Mouse (Mus musculus): ENCODE measurements around the gene Rps27rt.
"Not testable (repeated sequence)": the region's sequence is repeated elsewhere in the genome, so short reads cannot be mapped to it uniquely, and the experiment has no call there.

The Rps27rt gene

DNA sequence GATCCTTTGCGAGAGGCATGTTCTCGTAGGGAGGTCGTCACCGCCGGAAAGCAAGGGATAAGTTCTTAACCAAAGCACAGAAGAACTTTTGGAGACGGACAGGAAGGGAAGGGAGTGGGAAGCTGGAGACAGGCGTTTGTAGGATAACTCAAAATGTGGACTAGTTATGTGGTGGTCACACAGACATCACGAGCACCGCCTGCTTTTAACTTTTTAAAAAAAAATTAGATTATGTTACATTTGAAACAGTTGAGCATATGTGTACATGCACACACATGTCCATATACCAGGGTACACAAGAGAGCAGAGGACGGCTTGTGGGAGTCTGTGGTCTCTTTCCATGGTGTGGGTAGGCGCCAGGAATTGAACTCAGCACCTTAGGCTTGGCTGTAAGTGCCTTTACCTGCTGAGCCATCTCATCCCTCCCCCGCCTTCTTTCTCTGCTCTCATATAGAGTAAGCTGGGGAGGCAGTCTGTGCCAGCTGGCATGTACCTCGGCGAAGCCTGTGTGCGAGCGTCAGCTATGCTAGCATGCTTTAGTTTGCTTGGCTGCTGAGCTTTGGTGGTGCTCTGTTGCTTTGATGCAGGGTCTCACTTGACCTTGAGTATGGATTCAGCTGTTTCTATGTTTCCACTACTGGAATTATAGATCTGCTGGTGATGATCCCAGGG is at the start of gene Rps27rt:
Rps27rt (minus strand) TSS at position 51 of the 672 bp plus-strand sequence.
- no peak for DNase-seq (ENCODE audit: low read depth)

DNA sequence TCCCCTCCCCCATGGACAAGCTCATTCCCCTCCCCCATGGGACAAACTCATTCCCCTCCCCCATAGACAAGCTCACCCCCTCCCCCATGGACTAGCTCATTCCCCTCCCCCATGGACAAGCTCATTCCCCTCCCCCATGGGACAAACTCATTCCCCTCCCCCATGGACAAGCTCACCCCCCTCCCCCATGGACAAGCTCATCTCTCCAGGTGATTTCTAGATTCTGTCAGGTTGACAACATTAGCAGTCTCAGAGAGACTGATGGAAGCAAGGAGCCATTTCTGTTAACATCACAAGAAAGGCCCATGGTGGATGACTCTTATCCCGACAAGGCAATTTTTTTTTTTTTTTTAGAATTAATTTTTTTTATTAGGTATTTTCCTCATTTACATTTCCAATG is 48.5 kb upstream of the Rps27rt start:
- DNase-seq (ENCODE audit: low read depth), result not testable (repeated sequence)

DNA sequence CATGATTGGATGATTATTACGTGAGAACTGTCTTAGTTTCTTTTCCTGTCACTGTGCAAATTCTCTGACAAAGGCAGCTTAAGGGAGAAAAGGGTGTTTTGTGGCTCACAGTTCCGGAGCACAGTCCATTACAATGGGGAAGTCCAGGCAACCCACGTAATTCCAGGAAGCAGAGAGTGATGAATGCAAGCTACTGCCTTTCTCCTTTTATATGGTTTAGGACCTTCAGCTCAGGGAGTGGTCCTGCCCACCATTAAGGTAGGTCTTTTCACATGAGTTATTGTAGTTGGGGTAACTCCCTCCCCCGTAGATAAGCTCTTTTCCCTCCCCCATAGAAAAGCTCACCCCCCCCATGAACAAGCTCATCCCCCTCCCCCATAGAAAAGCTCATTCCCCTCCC is 48.0 kb upstream of the Rps27rt start:
- DNase-seq (ENCODE audit: low read depth), result no peak

GRCm38 (mm10) chr9:115029307-115029706 is 46.8 kb upstream of the Rps27rt start:
- DNase-seq (ENCODE audit: low read depth), result no peak

DNA sequence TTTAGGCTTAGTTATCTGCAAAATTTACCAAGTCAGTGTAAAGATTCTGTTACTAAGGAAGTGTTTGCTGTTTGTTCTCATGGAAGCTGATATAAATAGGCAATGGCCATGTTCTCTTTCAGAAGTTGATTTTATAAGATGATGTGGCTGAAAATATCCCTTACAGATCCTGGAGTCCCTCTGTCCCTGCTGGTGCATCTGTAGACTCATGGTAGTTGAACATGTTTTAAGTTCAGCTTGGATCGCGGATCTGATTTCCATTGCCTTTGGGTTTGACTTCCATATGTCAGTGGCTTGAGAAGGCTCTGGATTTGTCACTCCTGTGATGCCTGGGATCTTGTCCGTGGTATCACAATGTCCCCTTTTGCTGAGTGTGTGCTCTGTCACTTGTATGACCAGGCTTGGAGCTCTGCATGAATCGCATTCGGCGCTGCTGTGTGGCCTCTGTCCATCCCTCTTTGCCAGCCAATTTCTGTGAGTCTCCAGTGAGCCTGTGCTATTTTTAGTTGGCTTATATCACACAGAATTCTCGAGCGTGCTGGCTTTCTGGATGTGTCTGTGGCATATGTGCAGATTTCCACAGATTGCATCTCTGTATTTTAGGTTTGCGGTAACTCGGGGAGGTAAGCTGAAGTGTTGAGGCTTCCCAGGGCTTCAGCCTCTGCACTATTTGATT is 41.3 kb upstream of the Rps27rt start:
- DNase-seq (ENCODE audit: low read depth), result no peak

DNA sequence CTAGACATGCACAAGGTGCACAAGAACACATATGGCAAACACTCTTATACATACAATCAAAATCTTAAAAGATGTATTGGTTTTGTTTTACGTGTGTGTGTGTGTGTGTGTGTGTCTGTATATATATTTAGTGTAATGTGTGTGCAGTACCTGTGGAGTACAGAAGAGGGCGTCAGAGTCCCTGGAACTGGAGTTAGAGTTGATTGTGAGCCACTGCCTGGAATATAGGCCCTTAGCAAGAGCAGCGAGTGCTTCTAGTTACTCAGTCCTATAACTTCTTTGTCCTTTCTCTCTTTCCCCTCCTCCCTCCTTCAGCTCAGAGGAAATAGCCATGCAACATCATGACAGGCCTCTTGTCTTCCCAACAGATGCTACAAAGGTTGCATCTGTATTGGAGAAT is 40.6 kb upstream of the Rps27rt start:
- no peak for DNase-seq (ENCODE audit: low read depth)

DNA sequence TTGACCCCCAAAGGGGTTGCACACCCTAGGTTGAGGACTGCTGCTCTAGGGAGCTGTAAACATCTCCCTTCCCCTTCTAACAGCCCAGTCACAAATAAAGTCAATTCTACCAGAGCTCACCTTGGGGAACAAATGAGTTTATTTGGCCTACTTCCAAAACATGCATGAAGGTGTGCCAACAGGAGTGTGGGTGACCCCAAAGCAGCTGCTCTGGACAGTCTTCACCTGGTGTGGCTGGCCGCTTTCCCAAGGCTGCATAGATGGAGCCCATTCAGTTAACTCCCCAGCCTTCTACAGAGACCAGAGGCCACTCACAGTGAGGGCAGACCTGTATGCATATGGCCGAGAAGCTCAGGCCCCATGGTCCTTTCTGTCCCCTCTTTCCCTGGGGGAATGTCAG is 38.9 kb upstream of the Rps27rt start:
- no peak for DNase-seq (ENCODE audit: low read depth)

DNA sequence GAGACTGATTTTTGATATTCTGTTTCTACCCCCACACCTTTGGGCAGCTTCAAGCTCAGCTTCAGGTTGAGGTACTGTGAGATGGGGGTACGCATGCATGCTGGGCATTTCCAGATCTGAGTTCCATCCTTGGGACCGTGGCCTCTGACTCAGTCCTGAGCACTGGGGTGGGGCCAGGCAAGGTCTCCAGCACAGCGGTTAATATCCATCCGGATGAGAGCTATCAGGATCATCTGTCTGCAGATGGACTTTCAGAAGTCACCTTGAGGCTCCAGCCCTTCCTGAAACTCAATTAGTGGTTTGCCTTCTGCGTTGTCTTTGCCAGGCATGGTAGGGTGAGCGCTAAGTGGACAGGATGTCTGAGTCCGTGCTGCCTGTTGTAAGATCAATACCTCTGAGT is 37.6 kb upstream of the Rps27rt start:
- no peak for DNase-seq (ENCODE audit: low read depth)

GRCm38 (mm10) chr9:115012367-115012766 is 29.8 kb upstream of the Rps27rt start:
- DNase-seq (ENCODE audit: low read depth), result no peak

- DNase-seq (ENCODE audit: low read depth), result no peak
Measured at GRCm38 (mm10) chr9:115008194-115008593, 25.7 kb upstream of the Rps27rt start.

- no peak for DNase-seq (ENCODE audit: low read depth)
Measured at GRCm38 (mm10) chr9:115007776-115008175, 25.2 kb upstream of the Rps27rt start.

GRCm38 (mm10) chr9:115005446-115005845 is 22.9 kb upstream of the Rps27rt start:
- DNase-seq (ENCODE audit: low read depth), result no peak

GRCm38 (mm10) chr9:114999771-115000146 is 17.2 kb upstream of the Rps27rt start:
- DNase-seq (ENCODE audit: low read depth), result no peak

DNA sequence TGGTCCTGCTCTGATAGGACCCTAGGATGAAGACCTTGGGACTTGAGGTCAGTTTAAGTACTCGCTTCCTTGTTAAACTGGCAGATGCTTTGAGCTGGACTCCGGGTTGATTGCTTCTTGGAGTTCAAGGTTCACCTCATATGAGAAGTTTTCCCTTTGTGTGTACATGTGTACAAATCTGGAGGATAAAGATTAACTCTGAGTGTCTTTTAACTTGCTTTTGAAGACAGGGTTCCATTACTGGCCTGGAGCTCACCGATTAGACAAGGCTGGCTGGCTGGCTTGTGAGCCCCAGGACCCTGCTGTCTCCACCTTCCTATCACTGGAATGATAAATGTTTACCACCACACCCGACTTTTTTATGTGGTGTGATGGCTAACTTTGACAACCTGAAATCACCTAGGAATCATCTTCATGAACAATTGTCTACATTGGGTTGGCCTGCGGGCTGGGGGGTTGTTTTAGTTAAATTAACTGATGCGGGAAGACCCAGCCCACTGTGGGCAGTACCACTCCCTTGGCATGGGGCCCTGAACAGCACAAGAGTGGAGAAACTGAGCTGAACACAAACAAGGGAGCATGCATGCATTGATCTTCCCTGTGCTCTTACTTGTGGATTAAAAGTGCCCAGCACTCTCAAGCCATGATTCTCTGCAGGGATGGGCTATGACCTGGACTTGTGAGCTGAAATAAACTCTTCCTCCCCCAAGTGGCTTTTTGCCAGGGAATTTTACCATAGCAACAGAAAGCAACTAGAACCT is 16.7 kb upstream of the Rps27rt start:
- DNase-seq (ENCODE audit: low read depth), result no peak

DNA sequence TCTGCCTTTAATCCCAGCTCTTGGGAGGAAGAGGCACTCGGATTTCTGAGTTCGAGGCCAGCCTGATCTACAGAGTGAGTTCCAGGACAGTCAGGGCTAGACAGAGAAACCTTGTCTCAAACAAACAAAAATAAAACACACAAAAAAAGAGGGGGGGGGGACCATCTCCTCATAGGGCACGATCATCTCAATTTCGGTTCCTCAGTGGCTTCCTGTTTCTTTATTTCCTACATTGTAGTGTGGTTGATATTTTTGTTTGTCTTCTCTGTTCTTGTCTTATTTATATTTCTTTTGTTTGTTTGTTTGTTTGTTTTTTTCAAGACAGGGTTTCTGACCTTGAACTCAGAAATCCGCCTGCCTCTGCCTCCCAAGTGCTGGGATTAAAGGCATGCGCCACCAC is 13.9 kb upstream of the Rps27rt start:
- DNase-seq (ENCODE audit: low read depth), result no peak

GRCm38 (mm10) chr9:114995716-114996115 is 13.2 kb upstream of the Rps27rt start:
- no peak for DNase-seq (ENCODE audit: low read depth)

DNA sequence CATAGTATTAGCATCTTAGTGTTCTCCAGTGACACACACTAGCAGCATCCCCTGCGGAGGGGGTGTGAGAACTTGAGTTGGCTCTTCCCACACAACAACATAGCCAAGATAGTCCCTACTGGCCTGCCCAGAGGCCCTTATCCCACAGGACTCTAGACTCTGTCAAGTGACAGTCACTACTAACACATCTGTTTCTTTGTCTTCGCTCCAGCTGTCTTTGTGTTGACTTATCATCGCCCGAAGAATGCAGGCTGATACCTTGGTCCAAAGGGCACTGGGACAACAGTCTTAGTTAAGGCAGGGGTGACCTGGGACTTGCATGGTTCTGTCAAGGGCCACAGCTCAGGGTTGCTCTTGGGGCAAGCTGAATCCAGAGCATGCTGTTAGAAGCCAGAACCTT is 12.7 kb upstream of the Rps27rt start:
- DNase-seq (ENCODE audit: low read depth), result no peak

DNA sequence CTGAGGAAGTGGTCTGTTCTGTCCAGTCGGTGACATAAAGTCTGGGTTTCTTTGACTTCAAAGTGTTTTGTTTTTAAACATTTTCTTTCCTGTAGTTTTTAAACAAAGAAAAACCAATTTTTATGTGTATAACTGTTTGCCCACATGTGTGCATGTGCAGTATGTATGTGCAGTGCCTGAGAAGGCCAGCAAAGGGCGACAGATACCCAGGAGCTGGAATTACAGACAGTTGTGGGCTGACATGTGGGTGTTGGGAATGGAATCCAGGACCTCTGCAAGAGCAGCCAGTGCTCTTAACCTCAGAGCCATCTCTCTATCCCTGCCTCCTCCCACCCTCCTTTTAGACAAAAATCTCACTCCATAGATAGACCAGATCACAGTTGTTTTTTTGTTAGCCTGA is 10.0 kb upstream of the Rps27rt start:
- no peak for DNase-seq (ENCODE audit: low read depth)

GRCm38 (mm10) chr9:114990421-114990820 is 7.9 kb upstream of the Rps27rt start:
- no peak for DNase-seq (ENCODE audit: low read depth)

GRCm38 (mm10) chr9:114988610-114989327 is 6.2 kb upstream of the Rps27rt start:
- no peak for DNase-seq (ENCODE audit: low read depth)

- no peak for DNase-seq (ENCODE audit: low read depth)
Measured at GRCm38 (mm10) chr9:114988029-114988428, 5.5 kb upstream of the Rps27rt start.

DNA sequence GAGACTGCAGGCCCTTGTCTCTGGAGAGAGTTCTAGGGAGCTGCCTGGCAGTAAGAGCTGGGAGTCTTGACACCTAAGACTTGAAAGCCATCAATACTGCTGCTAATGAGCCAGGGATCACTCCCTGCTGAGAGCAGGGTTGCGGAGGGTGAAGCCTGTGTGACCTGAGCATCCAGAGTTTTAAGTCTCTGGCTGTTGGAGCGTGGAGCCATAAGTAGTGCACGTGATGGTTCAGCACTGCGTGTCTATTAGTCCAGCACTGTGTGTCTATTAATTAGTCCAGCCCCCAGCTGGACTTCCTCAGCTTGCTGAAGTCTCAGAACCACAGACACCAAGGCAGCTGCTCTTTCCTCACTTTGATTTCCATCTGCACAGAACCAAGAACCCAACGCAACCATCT is 3.8 kb upstream of the Rps27rt start:
- DNase-seq (ENCODE audit: low read depth), result no peak

DNA sequence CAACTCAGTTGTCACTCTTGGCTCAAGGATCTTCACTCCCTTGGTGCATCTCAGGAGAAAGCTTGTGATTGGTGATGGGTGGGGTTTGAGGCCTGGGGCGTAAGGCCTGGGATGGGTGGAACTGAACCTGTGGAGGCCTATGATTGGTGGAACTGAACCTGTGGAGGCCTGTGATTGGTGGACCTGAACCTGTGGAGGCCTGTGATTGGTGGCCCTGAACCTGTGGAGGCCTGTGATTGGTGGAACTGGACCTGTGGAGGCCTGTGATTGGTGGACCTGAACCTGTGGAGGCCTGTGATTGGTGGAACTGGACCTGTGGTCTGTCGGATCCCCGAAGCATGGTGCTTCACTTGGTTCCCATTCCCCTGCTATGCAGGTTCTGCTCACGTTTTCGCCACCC is 3.2 kb upstream of the Rps27rt start:
- no peak for DNase-seq (ENCODE audit: low read depth)
